Mouse (Mus musculus) megakaryocyte, embryonic 14.5 days (primary cell): ENCODE measurements around the gene Arhgef40.

Experiments used
- FLI1 ChIP-seq: IDR thresholded peaks from 2 replicates; pipeline ENCODE4 v1.6.1; 2012; ENCODE audit warnings: low read length, inconsistent platforms, mixed read lengths
- GATA1 ChIP-seq: IDR thresholded peaks from 3 replicates; pipeline ENCODE4 v1.6.1; 2012; ENCODE audit warnings: mixed read lengths, low read length, inconsistent platforms, borderline replicate concordance

DNA sequence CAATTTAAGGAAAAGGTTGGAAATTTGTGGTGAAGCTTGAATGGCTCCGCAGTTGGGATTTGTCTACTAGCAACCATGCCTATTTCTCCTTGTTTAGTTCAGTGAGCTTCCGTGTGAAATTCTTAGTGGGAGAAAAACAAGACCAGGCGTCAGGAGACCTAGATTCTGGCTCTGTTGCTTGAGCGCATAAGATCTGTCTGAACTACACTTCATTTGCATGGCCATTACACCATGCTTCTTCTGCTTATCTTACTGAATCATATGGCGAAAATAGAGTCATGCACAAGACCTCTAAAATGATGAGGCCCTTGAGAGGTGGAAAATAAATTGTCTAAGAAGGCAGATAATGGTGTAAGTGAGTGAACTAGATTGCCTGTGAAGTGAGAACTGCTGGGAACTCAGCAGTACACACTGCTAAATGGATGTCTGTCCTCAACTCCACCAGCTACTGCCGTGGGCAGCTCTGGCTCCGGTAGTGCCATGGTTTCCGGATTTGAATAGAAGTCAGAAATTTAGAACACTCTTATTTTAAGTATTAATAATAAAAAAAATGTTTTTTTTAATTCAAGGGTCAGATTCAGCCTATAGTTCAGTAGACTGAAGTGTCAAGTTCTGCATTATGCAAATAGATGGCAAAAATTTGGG, 37.2 kb downstream of the Arhgef40 start:
- TF ChIP-seq GATA1 (no peak), FLI1 (no peak)
